Mouse (Mus musculus) embryonic facial prominence, embryonic 15.5 days (tissue): ENCODE data around the gene Olfr1413. TPM values are rescaled to one million over a fixed set of nuclear protein-coding genes. Genes with fewer than 3 reads are reported as not detected.

Source experiments
- ATAC-seq: fragments of 200-750 bp; cut with Nextera tagmentation; 2 replicates; pipeline ENCODE4 v1.8.0; 2017; ENCODE audit warnings: low read depth, moderate TSS enrichment; ENCODE audit not compliant: insufficient number of reproducible peaks, low FRiP score, low TSS enrichment
- H3K27ac ChIP-seq: fragments of 300-500 bp; sonication (generic); replicated peaks from 2 replicates; pipeline ENCODE4 v1.5.1; 2015; ENCODE audit warnings: mild to moderate bottlenecking, inconsistent platforms
- H3K27me3 ChIP-seq: fragments of 300-500 bp; sonication (generic); 2 replicates; pipeline ENCODE4 v1.6.1; 2015; ENCODE audit warnings: inconsistent platforms
- H3K36me3 ChIP-seq: fragments of 300-500 bp; sonication (generic); 2 replicates; pipeline ENCODE4 v1.6.1; 2015; ENCODE audit warnings: mild to moderate bottlenecking, inconsistent platforms
- H3K4me1 ChIP-seq: fragments of 300-500 bp; sonication (generic); 2 replicates; pipeline ENCODE4 v1.6.1; 2015; ENCODE audit warnings: inconsistent platforms
- H3K4me2 ChIP-seq: fragments of 300-500 bp; sonication (generic); replicated peaks from 2 replicates; pipeline ENCODE4 v1.6.1; 2015; ENCODE audit warnings: mild to moderate bottlenecking, inconsistent platforms
- H3K4me3 ChIP-seq: fragments of 300-500 bp; sonication (generic); replicated peaks from 2 replicates; pipeline ENCODE4 v1.5.1; 2015; ENCODE audit warnings: mild to moderate bottlenecking, inconsistent platforms
- H3K9ac ChIP-seq: fragments of 300-500 bp; sonication (generic); 2 replicates; pipeline ENCODE4 v1.6.1; 2015; ENCODE audit warnings: inconsistent platforms
- H3K9me3 ChIP-seq: fragments of 300-500 bp; sonication (generic); replicated peaks from 2 replicates; pipeline ENCODE4 v1.6.1; 2016; ENCODE audit warnings: inconsistent platforms
- WGBS: fragments of 180-500 bp; shearing (Covaris S2); methylation state at CpG from one replicate; pipeline ENCODE4 v1.1.7; 2015; 5-methylcytosine and 5-hydroxymethylcytosine counted together
- polyA plus RNA-seq: library from polyadenylated mRNA; unstranded; fragments of >200 nt; fragmentation: Nextera tagmentation; extraction: Ambion mirVana; gene quantifications from 2 replicates; pipeline ENCODE4 v1.2.1, GENCODE M21; 2015

Olfr1413 gene
- polyA plus RNA-seq: not detected in 2 replicates

DNA sequence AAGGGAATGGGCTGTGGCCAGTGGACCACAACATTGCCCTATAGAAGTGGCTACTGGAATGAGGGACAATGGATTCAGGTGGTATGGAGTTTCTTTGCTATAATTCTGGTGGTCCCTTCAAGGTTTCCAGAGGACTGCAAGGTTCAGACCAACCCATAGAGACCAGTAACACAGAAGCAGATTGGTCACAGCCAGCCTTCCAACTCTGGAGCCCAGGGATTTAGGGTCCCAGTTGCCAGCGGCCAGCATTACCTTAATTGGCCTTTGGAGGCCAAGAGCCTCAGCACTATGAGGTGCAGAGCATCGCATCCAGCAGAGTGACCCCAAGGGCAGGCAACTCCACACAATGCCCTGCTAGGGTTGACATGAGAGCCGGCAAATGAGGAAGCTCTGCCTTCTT, at the start of gene Olfr1413:
Olfr1413 (plus strand) TSS at position 301 of the 400 bp plus-strand sequence.
- Histone ChIP-seq H3K9ac (no peak within 1 kb of the TSS), H3K27me3 (no peaks in the 10 kb centered on the region), H3K27ac (no peak within 1 kb of the TSS), H3K4me2 (no peak within 1 kb of the TSS), H3K9me3 (no peaks in the 10 kb centered on the region), H3K36me3 (no peaks in the 10 kb centered on the region), H3K4me3 (no peak within 1 kb of the TSS), H3K4me1 (no peaks in the 10 kb centered on the region)
- 78% methylated on average over 3 of the region's 3 CpGs for WGBS
- no peak for ATAC-seq

- Histone ChIP-seq H3K9me3 (no peaks in the 10 kb centered on the region), H3K4me3 (no peak overlapping the region), H3K36me3 (no peaks in the 10 kb centered on the region), H3K9ac (no peak overlapping the region), H3K4me2 (no peak overlapping the region), H3K27ac (no peak overlapping the region), H3K4me1 (no peaks in the 10 kb centered on the region), H3K27me3 (0 out of 2 replicates have a peak, but pooled peaks cover 6% of the 10 kb centered on the region)
- no peak for ATAC-seq
- 15% methylated on average over 10 of the region's 10 CpGs for WGBS
Measured at GRCm38 (mm10) chr1:92521376-92521775, 49.7 kb upstream of the Olfr1413 start.

GRCm38 (mm10) chr1:92523764-92524163, 47.4 kb upstream of the Olfr1413 start:
- Histone ChIP-seq H3K9me3 (no peaks in the 10 kb centered on the region), H3K4me1 (no peaks in the 10 kb centered on the region), H3K36me3 (no peaks in the 10 kb centered on the region), H3K9ac (no peak overlapping the region), H3K27ac (no peak overlapping the region), H3K4me3 (no peak overlapping the region), H3K4me2 (no peak overlapping the region), H3K27me3 (0 out of 2 replicates have a peak, but pooled peaks cover 6% of the 10 kb centered on the region)
- no peak for ATAC-seq
- 77% methylated on average over 3 of the region's 3 CpGs for WGBS

GRCm38 (mm10) chr1:92536972-92537371, 34.1 kb upstream of the Olfr1413 start:
- Histone ChIP-seq H3K4me1 (no peaks in the 10 kb centered on the region), H3K27ac (no peak overlapping the region), H3K4me3 (no peak overlapping the region), H3K9ac (no peak overlapping the region), H3K4me2 (no peak overlapping the region), H3K36me3 (no peaks in the 10 kb centered on the region), H3K27me3 (peaks cover 1% of the 10 kb centered on the region; the same call in 1 of the 2 replicates), H3K9me3 (no peaks in the 10 kb centered on the region)
- no peak for ATAC-seq
- WGBS: 51% methylated on average over 5 of the region's 5 CpGs

DNA sequence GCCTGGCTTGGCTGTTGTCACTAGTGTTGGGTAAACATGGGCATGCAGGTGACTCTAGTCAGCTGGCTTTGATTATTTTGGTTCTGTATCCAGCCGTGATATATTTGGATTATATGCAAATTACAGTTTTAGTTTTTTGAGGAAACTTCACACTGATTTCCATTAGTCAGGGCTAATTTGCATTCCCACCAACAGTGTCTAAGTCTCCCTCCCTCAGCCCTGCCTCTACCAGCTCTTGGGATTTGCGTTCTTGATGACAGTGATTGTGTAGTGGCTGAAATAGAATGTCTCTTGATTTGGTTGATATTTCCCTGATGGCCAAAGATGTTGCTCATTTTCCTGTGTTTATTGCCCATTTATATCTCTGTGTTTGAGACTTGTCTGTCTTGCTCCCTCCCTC, 32.1 kb upstream of the Olfr1413 start:
- ATAC-seq: no peak
- H3K4me3 ChIP-seq: no peak overlapping the region

GRCm38 (mm10) chr1:92545929-92546328, 25.2 kb upstream of the Olfr1413 start:
- Histone ChIP-seq H3K27me3 (no peaks in the 10 kb centered on the region), H3K9ac (no peak overlapping the region), H3K27ac (no peak overlapping the region), H3K36me3 (no peaks in the 10 kb centered on the region), H3K4me3 (no peak overlapping the region), H3K4me1 (no peaks in the 10 kb centered on the region), H3K4me2 (no peak overlapping the region), H3K9me3 (no peaks in the 10 kb centered on the region)
- WGBS: 69% methylated on average over 2 of the region's 2 CpGs
- ATAC-seq: peak; percentile 43; the same call in 1 of the 2 replicates

More for the DNA sequence above, 32.1 kb upstream of the Olfr1413 start:
- Histone ChIP-seq H3K27ac (no peak overlapping the region), H3K9me3 (no peaks in the 10 kb centered on the region), H3K27me3 (no peaks in the 10 kb centered on the region), H3K36me3 (no peaks in the 10 kb centered on the region), H3K4me1 (no peaks in the 10 kb centered on the region), H3K4me2 (no peak overlapping the region), H3K9ac (no peak overlapping the region)
- WGBS: 31% methylated on average over 2 of the region's 2 CpGs

DNA sequence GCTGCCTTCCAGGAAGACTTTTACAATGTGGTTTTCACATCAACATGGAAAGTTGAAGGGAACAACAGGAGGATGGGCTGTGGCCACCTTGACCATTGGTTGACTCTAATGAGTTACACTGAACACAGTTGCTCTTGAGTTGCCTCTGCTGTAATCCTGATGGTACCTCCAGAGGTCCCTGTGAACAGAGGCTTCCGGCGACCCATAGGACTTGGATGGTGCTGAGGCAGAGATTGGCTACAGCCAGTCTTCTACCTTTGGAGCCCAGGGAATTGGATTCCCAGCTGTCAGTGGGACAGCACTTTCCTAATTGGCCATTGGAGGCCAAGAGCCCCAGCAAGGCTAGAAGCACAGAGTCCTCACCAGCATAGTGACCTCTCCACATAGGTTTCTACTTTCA, 14.4 kb downstream of the Olfr1413 start, which contains the start of gene Olfr1412:
Olfr1412 (plus strand) TSS at position 301 of the 400 bp plus-strand sequence.
- Histone ChIP-seq H3K4me2 (no peak within 1 kb of the TSS), H3K4me3 (no peak within 1 kb of the TSS), H3K9ac (0 out of 2 replicates have a peak within 1 kb of the TSS, but pooled peaks have one; percentile 1), H3K36me3 (no peaks in the 10 kb centered on the region), H3K27me3 (no peaks in the 10 kb centered on the region), H3K9me3 (0 out of 2 replicates have a peak, but pooled peaks cover 8% of the 10 kb centered on the region), H3K4me1 (no peaks in the 10 kb centered on the region), H3K27ac (no peak within 1 kb of the TSS)
- ATAC-seq: no peak
- 85% methylated on average over 2 of the region's 2 CpGs for WGBS

DNA sequence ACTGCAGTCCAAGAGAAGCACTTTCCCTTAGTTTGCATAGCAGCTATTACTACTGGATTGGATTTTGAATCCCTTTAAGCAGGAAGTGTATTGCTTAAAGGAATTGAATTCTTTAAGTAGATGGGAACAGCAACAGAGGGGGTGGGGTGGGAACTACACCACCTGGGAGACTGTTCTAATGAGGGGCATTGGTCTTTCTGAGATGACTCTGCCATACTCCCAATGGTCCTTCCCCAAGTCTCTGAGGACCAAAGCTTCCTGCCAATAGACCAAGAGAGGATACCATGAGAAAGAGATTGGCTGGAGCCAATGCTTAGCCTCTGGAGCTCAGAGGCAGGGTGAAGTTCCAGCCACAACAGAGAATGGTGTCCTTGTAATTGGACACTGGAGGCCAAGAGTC, 23.0 kb downstream of the Olfr1413 start, which contains the start of gene Olfr1411:
Olfr1411 (plus strand) TSS at position 301 of the 400 bp plus-strand sequence.
- Histone ChIP-seq H3K36me3 (no peaks in the 10 kb centered on the region), H3K4me1 (no peaks in the 10 kb centered on the region), H3K27ac (no peak within 1 kb of the TSS), H3K9ac (no peak within 1 kb of the TSS), H3K4me2 (no peak within 1 kb of the TSS), H3K9me3 (no peaks in the 10 kb centered on the region), H3K27me3 (no peaks in the 10 kb centered on the region), H3K4me3 (no peak within 1 kb of the TSS)
- no peak for ATAC-seq

GRCm38 (mm10) chr1:92596019-92596418, 24.9 kb downstream of the Olfr1413 start:
- H3K27me3 ChIP-seq: no peaks in the 10 kb centered on the region
- no peak overlapping the region for H3K4me3 ChIP-seq
- H3K9ac ChIP-seq: no peak overlapping the region
- no peaks in the 10 kb centered on the region for H3K9me3 ChIP-seq
- H3K4me1 ChIP-seq: no peaks in the 10 kb centered on the region
- H3K36me3 ChIP-seq: no peaks in the 10 kb centered on the region
- no peak for ATAC-seq
- no peak overlapping the region for H3K4me2 ChIP-seq
- WGBS: 75% methylated on average over 3 of the region's 3 CpGs
- no peak overlapping the region for H3K27ac ChIP-seq

DNA sequence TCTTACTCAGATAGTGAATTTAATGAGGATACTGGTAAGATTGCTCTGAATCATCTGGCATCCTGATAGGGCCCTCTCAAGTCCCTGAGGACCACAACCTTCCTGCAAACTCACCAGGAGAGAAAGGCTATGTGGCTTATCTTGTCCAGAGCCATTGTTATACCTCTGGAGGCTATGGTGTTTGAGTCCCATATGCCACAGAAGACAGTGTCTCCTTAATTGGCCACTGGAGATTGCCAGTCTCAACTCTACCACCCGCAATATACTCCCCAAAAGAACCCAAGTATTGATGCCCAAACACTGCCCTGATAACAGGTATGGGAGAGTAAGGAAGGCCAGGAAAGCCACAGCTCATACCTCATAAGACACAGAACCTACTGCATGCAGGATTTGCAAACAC, 34.4 kb downstream of the Olfr1413 start, which contains the start of gene Olfr1410:
Olfr1410 (plus strand) TSS at position 301 of the 400 bp plus-strand sequence.
- Histone ChIP-seq H3K27ac (no peak within 1 kb of the TSS), H3K36me3 (no peaks in the 10 kb centered on the region), H3K4me2 (no peak within 1 kb of the TSS), H3K4me1 (no peaks in the 10 kb centered on the region), H3K27me3 (no peaks in the 10 kb centered on the region; the same call in 1 of the 2 replicates), H3K9ac (no peak within 1 kb of the TSS), H3K9me3 (no peaks in the 10 kb centered on the region), H3K4me3 (no peak within 1 kb of the TSS)
- ATAC-seq: no peak
- 79% methylated on average over 1 of the region's 1 CpGs for WGBS

DNA sequence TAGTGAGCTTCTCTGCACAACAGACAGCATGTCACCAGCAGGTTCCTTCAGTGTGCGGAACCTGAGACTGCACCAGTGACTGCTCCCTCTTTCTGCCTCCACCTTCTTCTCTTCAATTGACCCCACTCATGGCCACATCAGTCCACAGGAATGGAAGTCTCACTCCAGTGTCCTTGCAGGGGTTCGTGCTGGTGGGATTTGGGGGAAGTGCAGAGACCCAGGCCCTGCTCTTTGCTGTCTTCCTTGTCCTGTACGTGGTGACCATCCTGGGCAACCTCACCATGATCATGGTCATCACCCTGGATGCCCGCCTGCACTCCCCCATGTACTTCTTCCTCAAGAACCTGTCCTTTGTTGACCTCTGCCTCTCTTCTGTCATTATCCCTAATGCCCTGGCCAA, 36.6 kb downstream of the Olfr1413 start:
- Histone ChIP-seq H3K9me3 (no peaks in the 10 kb centered on the region), H3K27ac (no peak overlapping the region), H3K4me2 (no peak overlapping the region), H3K4me3 (no peak overlapping the region), H3K4me1 (no peaks in the 10 kb centered on the region), H3K36me3 (no peaks in the 10 kb centered on the region), H3K9ac (no peak overlapping the region), H3K27me3 (no peaks in the 10 kb centered on the region; the same call in 1 of the 2 replicates)
- ATAC-seq: no peak
- WGBS: 77% methylated on average over 4 of the region's 4 CpGs

DNA sequence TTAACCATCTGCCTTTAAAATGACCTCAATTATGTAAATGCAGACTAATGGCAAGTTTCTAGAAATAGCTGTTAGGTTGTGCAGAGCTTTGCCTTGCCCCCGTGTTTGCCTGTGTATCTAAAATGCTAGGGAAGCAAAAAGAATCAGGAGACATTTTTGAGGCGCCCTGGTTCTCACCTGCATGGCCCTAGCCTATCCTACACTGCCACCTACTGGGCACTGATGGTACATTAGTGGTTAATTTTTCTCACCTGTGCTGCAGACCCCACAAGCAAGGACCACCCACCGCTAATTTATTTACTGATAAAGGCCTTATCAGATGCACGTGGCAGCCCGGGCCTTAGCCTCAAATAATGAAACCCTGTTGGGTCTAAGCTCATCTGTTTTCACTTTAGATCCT, 39.9 kb downstream of the Olfr1413 start:
- Histone ChIP-seq H3K36me3 (no peaks in the 10 kb centered on the region), H3K27me3 (no peaks in the 10 kb centered on the region; the same call in 1 of the 2 replicates), H3K27ac (no peak overlapping the region), H3K9ac (no peak overlapping the region), H3K4me3 (no peak overlapping the region), H3K4me2 (no peak overlapping the region), H3K9me3 (no peaks in the 10 kb centered on the region), H3K4me1 (no peaks in the 10 kb centered on the region)
- 4% methylated on average over 5 of the region's 5 CpGs for WGBS
- no peak for ATAC-seq
